Mouse (Mus musculus): ENCODE measurements around the gene Rab11b.

Gene Rab11b

GRCm38 (mm10) chr17:33717246-33717645, 43.1 kb downstream of the Rab11b start:
- DNase-seq (ENCODE audit: low spot score) = no peak

- no peak for DNase-seq (ENCODE audit: low spot score)
Measured at GRCm38 (mm10) chr17:33714779-33715178, 45.6 kb downstream of the Rab11b start.

GRCm38 (mm10) chr17:33713271-33713670, 47.1 kb downstream of the Rab11b start:
- DNase-seq (ENCODE audit: low spot score) = no peak

GRCm38 (mm10) chr17:33709834-33710233, 50.5 kb downstream of the Rab11b start:
- DNase-seq (ENCODE audit: low spot score) = no peak

GRCm38 (mm10) chr17:33703091-33703490, 57.2 kb downstream of the Rab11b start:
- DNase-seq (ENCODE audit: low spot score) = no peak

GRCm38 (mm10) chr17:33702178-33702577, 58.2 kb downstream of the Rab11b start:
- DNase-seq (ENCODE audit: low spot score) = no peak

GRCm38 (mm10) chr17:33695471-33695870, 64.9 kb downstream of the Rab11b start:
- DNase-seq (ENCODE audit: low spot score) = no peak

All from layer of hippocampus, adult 9-10 months (tissue).